Mouse (Mus musculus) embryonic facial prominence, embryonic 13.5 days (tissue): Measurements from ENCODE around the gene Mgat4d. TPM values are rescaled to one million over a fixed set of nuclear protein-coding genes. Genes with fewer than 3 reads are reported as not detected.
"Not testable (repeated sequence)": the region's sequence is repeated elsewhere in the genome, so short reads cannot be mapped to it uniquely, and the experiment has no call there.

ENCODE experiments used
- ATAC-seq: fragments of 200-750 bp; cut with Nextera tagmentation; 2 replicates; pipeline ENCODE4 v1.8.0; 2017; ENCODE audit warnings: low read depth; ENCODE audit not compliant: insufficient number of reproducible peaks, insufficient read depth, low FRiP score, low TSS enrichment
- H3K27ac ChIP-seq: fragments of 300-500 bp; sonication (generic); 2 replicates; pipeline ENCODE4 v1.5.1; 2015; ENCODE audit warnings: moderate library complexity, mild to moderate bottlenecking, inconsistent platforms
- H3K27me3 ChIP-seq: fragments of 300-500 bp; sonication (generic); 2 replicates; pipeline ENCODE4 v1.6.1; 2015; ENCODE audit warnings: mild to moderate bottlenecking, inconsistent platforms
- H3K36me3 ChIP-seq: fragments of 300-500 bp; sonication (generic); 2 replicates; pipeline ENCODE4 v1.6.1; 2015; ENCODE audit warnings: mild to moderate bottlenecking, inconsistent platforms
- H3K4me1 ChIP-seq: fragments of 300-500 bp; sonication (generic); 2 replicates; pipeline ENCODE4 v1.6.1; 2015; ENCODE audit warnings: inconsistent platforms
- H3K4me2 ChIP-seq: fragments of 300-500 bp; sonication (generic); 2 replicates; pipeline ENCODE4 v1.6.1; 2015; ENCODE audit warnings: moderate library complexity, mild to moderate bottlenecking, inconsistent platforms
- H3K4me3 ChIP-seq: fragments of 300-500 bp; sonication (generic); 2 replicates; pipeline ENCODE4 v1.5.1; 2015; ENCODE audit warnings: mild to moderate bottlenecking, inconsistent platforms
- H3K9ac ChIP-seq: fragments of 300-500 bp; sonication (generic); 2 replicates; pipeline ENCODE4 v1.6.1; 2015; ENCODE audit warnings: mild to moderate bottlenecking, inconsistent platforms
- H3K9me3 ChIP-seq: fragments of 300-500 bp; sonication (generic); 2 replicates; pipeline ENCODE4 v1.6.1; 2016; ENCODE audit warnings: inconsistent platforms
- WGBS: fragments of 180-500 bp; shearing (Covaris S2); methylation state at CpG from one replicate; pipeline ENCODE4 v1.1.7; 2015; ENCODE audit warnings: mixed read lengths; 5-methylcytosine and 5-hydroxymethylcytosine counted together
- polyA plus RNA-seq: library from polyadenylated mRNA; unstranded; fragments of >200 nt; fragmentation: Nextera tagmentation; extraction: Ambion mirVana; gene quantifications from 2 replicates; pipeline ENCODE4 v1.2.1, GENCODE M21; 2015

The Mgat4d gene
- polyA plus RNA-seq = not detected in 2 replicates

GRCm38 (mm10) chr8:83348263-83348662 is at the start of gene Mgat4d:
Gene Mgat4d (plus strand): TSS chr8:83348471.
- Histone ChIP-seq H3K9ac (no peak within 1 kb of the TSS), H3K27me3 (no peaks in the 10 kb centered on the region), H3K27ac (no peak within 1 kb of the TSS), H3K36me3 (no peaks in the 10 kb centered on the region), H3K4me2 (no peak within 1 kb of the TSS), H3K9me3 (no peaks in the 10 kb centered on the region), H3K4me3 (no peak within 1 kb of the TSS), H3K4me1 (no peaks in the 10 kb centered on the region)
- 81% methylated on average over 16 of the region's 18 CpGs for WGBS
- ATAC-seq = no peak

- Histone ChIP-seq H3K9ac (no peak overlapping the region), H3K9me3 (0 out of 2 replicates have a peak, but pooled peaks cover 2% of the 10 kb centered on the region), H3K4me2 (no peak overlapping the region), H3K4me1 (no peaks in the 10 kb centered on the region), H3K27ac (no peak overlapping the region), H3K36me3 (no peaks in the 10 kb centered on the region), H3K27me3 (no peaks in the 10 kb centered on the region), H3K4me3 (no peak overlapping the region)
- 65% methylated on average over 1 of the region's 1 CpGs for WGBS
- no peak for ATAC-seq
These were observed 48.1 kb upstream of the Mgat4d start for GRCm38 (mm10) chr8:83300135-83300534.

- no peak for ATAC-seq
- H3K27ac ChIP-seq = no peak overlapping the region
- 0 out of 2 replicates have a peak, but pooled peaks cover 2% of the 10 kb centered on the region for H3K9me3 ChIP-seq
- H3K9ac ChIP-seq = no peak overlapping the region
- H3K4me2 ChIP-seq = no peak overlapping the region
- H3K4me3 ChIP-seq = no peak overlapping the region
- no peaks in the 10 kb centered on the region for H3K27me3 ChIP-seq
- 92% methylated on average over 1 of the region's 1 CpGs for WGBS
- H3K4me1 ChIP-seq = no peaks in the 10 kb centered on the region
- no peaks in the 10 kb centered on the region for H3K36me3 ChIP-seq
These were observed 43.3 kb upstream of the Mgat4d start for GRCm38 (mm10) chr8:83304946-83305345.

GRCm38 (mm10) chr8:83309836-83310235 is 38.4 kb upstream of the Mgat4d start:
- Histone ChIP-seq H3K4me1 (no peaks in the 10 kb centered on the region), H3K4me3 (no peak overlapping the region), H3K27me3 (no peaks in the 10 kb centered on the region), H3K9ac (no peak overlapping the region), H3K9me3 (no peaks in the 10 kb centered on the region), H3K36me3 (peaks cover 4% of the 10 kb centered on the region; the same call in 1 of the 2 replicates), H3K4me2 (no peak overlapping the region), H3K27ac (no peak overlapping the region)
- whole genome bisulfite sequencing = 79% methylated on average over 6 of the region's 6 CpGs
- ATAC-seq = no peak

GRCm38 (mm10) chr8:83315084-83315483 is 33.2 kb upstream of the Mgat4d start:
- ATAC-seq, H3K4me1 ChIP-seq, H3K27ac ChIP-seq, H3K27me3 ChIP-seq, H3K4me3 ChIP-seq, H3K9ac ChIP-seq, H3K9me3 ChIP-seq, H3K4me2 ChIP-seq: not testable (repeated sequence)
- 44% methylated on average over 4 of the region's 4 CpGs for WGBS
- H3K36me3 ChIP-seq = peaks cover 36% of the 10 kb centered on the region

GRCm38 (mm10) chr8:83315691-83316090 is 32.6 kb upstream of the Mgat4d start:
- Histone ChIP-seq H3K36me3 (peaks cover 40% of the 10 kb centered on the region), H3K4me2 (no peak overlapping the region), H3K4me3 (no peak overlapping the region), H3K27me3 (no peaks in the 10 kb centered on the region), H3K4me1 (peaks cover 9% of the 10 kb centered on the region), H3K9me3 (no peaks in the 10 kb centered on the region), H3K9ac (no peak overlapping the region), H3K27ac (no peak overlapping the region)
- WGBS = 39% methylated on average over 2 of the region's 2 CpGs
- no peak for ATAC-seq

- Histone ChIP-seq H3K4me1 (peaks cover 13% of the 10 kb centered on the region), H3K36me3 (peaks cover 57% of the 10 kb centered on the region), H3K4me3 (no peak overlapping the region), H3K27ac (peak overlapping the region; percentile 39; the same call in 1 of the 2 replicates), H3K9me3 (no peaks in the 10 kb centered on the region), H3K4me2 (no peak overlapping the region), H3K9ac (0 out of 2 replicates have a peak overlapping the region, but pooled peaks have one; percentile 28), H3K27me3 (no peaks in the 10 kb centered on the region)
- ATAC-seq = no peak; the same call in 1 of the 2 replicates
- WGBS = 28% methylated on average over 3 of the region's 3 CpGs
These were observed 27.7 kb upstream of the Mgat4d start for GRCm38 (mm10) chr8:83320543-83320942.

GRCm38 (mm10) chr8:83322374-83322773 is 25.9 kb upstream of the Mgat4d start:
- Histone ChIP-seq H3K27me3 (no peaks in the 10 kb centered on the region), H3K36me3 (peaks cover 47% of the 10 kb centered on the region), H3K9me3 (no peaks in the 10 kb centered on the region), H3K4me2 (no peak overlapping the region), H3K4me1 (peaks cover 11% of the 10 kb centered on the region), H3K9ac (0 out of 2 replicates have a peak overlapping the region, but pooled peaks have one; percentile 3), H3K4me3 (no peak overlapping the region), H3K27ac (no peak overlapping the region)
- ATAC-seq = no peak
- WGBS = 87% methylated on average over 6 of the region's 6 CpGs

- 91% methylated on average over 2 of the region's 2 CpGs for WGBS
- no peak overlapping the region for H3K4me3 ChIP-seq
These were observed 25.2 kb upstream of the Mgat4d start for GRCm38 (mm10) chr8:83323056-83323455.

GRCm38 (mm10) chr8:83327889-83328288 is 20.4 kb upstream of the Mgat4d start:
- H3K36me3 ChIP-seq = peaks cover 23% of the 10 kb centered on the region
- no peak overlapping the region for H3K4me2 ChIP-seq
- no peak overlapping the region for H3K9ac ChIP-seq
- H3K9me3 ChIP-seq = no peaks in the 10 kb centered on the region
- no peak overlapping the region for H3K4me3 ChIP-seq
- peaks cover 4% of the 10 kb centered on the region for H3K4me1 ChIP-seq
- no peak overlapping the region for H3K27ac ChIP-seq
- no peaks in the 10 kb centered on the region for H3K27me3 ChIP-seq
- ATAC-seq = no peak
- WGBS = 87% methylated on average over 5 of the region's 5 CpGs

More at GRCm38 (mm10) chr8:83323056-83323455, 25.2 kb upstream of the Mgat4d start:
- H3K9me3 ChIP-seq = no peaks in the 10 kb centered on the region
- H3K4me1 ChIP-seq = peaks cover 11% of the 10 kb centered on the region
- H3K9ac ChIP-seq = no peak overlapping the region
- peaks cover 47% of the 10 kb centered on the region for H3K36me3 ChIP-seq
- H3K4me2 ChIP-seq = no peak overlapping the region
- ATAC-seq = no peak
- H3K27ac ChIP-seq = no peak overlapping the region
- H3K27me3 ChIP-seq = no peaks in the 10 kb centered on the region

GRCm38 (mm10) chr8:83331567-83331898 is 16.7 kb upstream of the Mgat4d start:
- peak overlapping the region; percentile 83 for H3K9ac ChIP-seq
- peak overlapping the region; percentile 70 for H3K4me3 ChIP-seq
- no peaks in the 10 kb centered on the region for H3K9me3 ChIP-seq
- no peak for ATAC-seq
- peaks cover 7% of the 10 kb centered on the region for H3K4me1 ChIP-seq
- H3K4me2 ChIP-seq = peak overlapping the region; percentile 82
- no peak overlapping the region for H3K27ac ChIP-seq
- peaks cover 17% of the 10 kb centered on the region for H3K36me3 ChIP-seq
- 0 out of 2 replicates have a peak, but pooled peaks cover 5% of the 10 kb centered on the region for H3K27me3 ChIP-seq
- 7% methylated on average over 7 of the region's 7 CpGs for WGBS

GRCm38 (mm10) chr8:83331899-83332697 is 16.2 kb upstream of the Mgat4d start, which contains the start of gene Elmod2:
Gene Elmod2 (minus strand): TSS chr8:83332486.
- under 1% methylated on average over 82 of the region's 85 CpGs for WGBS
- Histone ChIP-seq H3K4me1 (peaks cover 7% of the 10 kb centered on the region), H3K36me3 (peaks cover 15% of the 10 kb centered on the region), H3K27me3 (0 out of 2 replicates have a peak, but pooled peaks cover 5% of the 10 kb centered on the region), H3K9me3 (no peaks in the 10 kb centered on the region), H3K9ac (peak within 1 kb of the TSS; percentile 83), H3K4me3 (peak within 1 kb of the TSS; percentile 70), H3K27ac (peak within 1 kb of the TSS; percentile 62), H3K4me2 (peak within 1 kb of the TSS; percentile 82)
- peak; percentile 96 for ATAC-seq
